Mouse (Mus musculus) intestine, postnatal 0 days (tissue): ENCODE data around the gene Ptprb. TPM values are rescaled to one million over a fixed set of nuclear protein-coding genes. Genes with fewer than 3 reads are reported as not detected.

ENCODE experiments used
- ATAC-seq: fragments of 200-750 bp; cut with Nextera tagmentation; 2 replicates; pipeline ENCODE4 v1.8.0; 2017; ENCODE audit warnings: mild to moderate bottlenecking, moderate TSS enrichment, moderate library complexity
- H3K27ac ChIP-seq: fragments of 300-500 bp; sonication (generic); 2 replicates; pipeline ENCODE4 v1.5.1; 2014; ENCODE audit warnings: mild to moderate bottlenecking, low read depth, low read length, moderate library complexity
- H3K27me3 ChIP-seq: fragments of 300-500 bp; sonication (generic); replicated peaks from 2 replicates; pipeline ENCODE4 v1.6.1; 2014; ENCODE audit warnings: low read length, mixed read lengths; ENCODE audit not compliant: control insufficient read depth, insufficient read depth
- H3K36me3 ChIP-seq: fragments of 300-500 bp; sonication (generic); 2 replicates; pipeline ENCODE4 v1.6.1; 2014; ENCODE audit warnings: mild to moderate bottlenecking, moderate library complexity; ENCODE audit not compliant: control insufficient read depth, insufficient read depth
- H3K4me1 ChIP-seq: fragments of 300-500 bp; sonication (generic); replicated peaks from 2 replicates; pipeline ENCODE4 v1.6.1; 2014; ENCODE audit warnings: antibody characterized with exemption, low read length, mixed read lengths; ENCODE audit not compliant: control insufficient read depth, insufficient read depth
- H3K4me2 ChIP-seq: fragments of 300-500 bp; sonication (generic); replicated peaks from 2 replicates; pipeline ENCODE4 v1.6.1; 2014; ENCODE audit warnings: low read depth, mild to moderate bottlenecking, moderate library complexity
- H3K4me3 ChIP-seq: fragments of 300-500 bp; sonication (generic); 2 replicates; pipeline ENCODE4 v1.5.1; 2014; ENCODE audit warnings: low read depth, low read length
- H3K9ac ChIP-seq: fragments of 300-500 bp; sonication (generic); 2 replicates; pipeline ENCODE4 v1.6.1; 2014; ENCODE audit warnings: mild to moderate bottlenecking, low read depth, low read length
- H3K9me3 ChIP-seq: fragments of 300-500 bp; sonication (generic); 2 replicates; pipeline ENCODE4 v1.6.1; 2016; ENCODE audit warnings: mixed run types; ENCODE audit not compliant: control insufficient read depth
- CTCF ChIP-seq: sonication (generic); IDR thresholded peaks from 2 replicates; pipeline ENCODE4 v1.5.1; 2016; ENCODE audit warnings: low read depth, mild to moderate bottlenecking, control low read depth, antibody characterized with exemption, moderate library complexity
- WGBS: fragments of 180-500 bp; shearing (Covaris S2); extraction: QIAGEN DNeasy Blood & Tissue Kit; methylation state at CpG from one replicate; pipeline ENCODE4 v1.1.7; 2014; 5-methylcytosine and 5-hydroxymethylcytosine counted together
- polyA plus RNA-seq: library from polyadenylated mRNA; unstranded; fragments of >200 nt; fragmentation: Nextera tagmentation; extraction: Ambion mirVana; gene quantifications from 2 replicates; pipeline ENCODE4 v1.2.1, GENCODE M21; 2015

The Ptprb gene
- polyA plus RNA-seq, 1 experiment from 2014 or later, result 3.2 TPM

GRCm38 (mm10) chr10:116428026-116428780 lies 152.9 kb downstream of the Ptprb start:
- TF ChIP-seq CTCF, result no peak
- H3K27ac ChIP-seq, result no peak overlapping the region
- H3K27me3 ChIP-seq, result no peaks in the 10 kb centered on the region
- no peak for ATAC-seq
- no peaks in the 10 kb centered on the region for H3K9me3 ChIP-seq
- no peaks in the 10 kb centered on the region for H3K36me3 ChIP-seq
- H3K9ac ChIP-seq, result no peak overlapping the region
- WGBS, result 94% methylated on average over 26 of the region's 26 CpGs
- H3K4me1 ChIP-seq, result no peaks in the 10 kb centered on the region
- H3K4me2 ChIP-seq, result no peak overlapping the region
- no peak overlapping the region for H3K4me3 ChIP-seq

GRCm38 (mm10) chr10:116432421-116432820 lies 157.1 kb downstream of the Ptprb start:
- H3K27me3 ChIP-seq, result no peaks in the 10 kb centered on the region
- 84% methylated on average over 7 of the region's 7 CpGs for WGBS
- H3K9ac ChIP-seq, result no peak overlapping the region
- no peak for TF ChIP-seq CTCF
- H3K4me2 ChIP-seq, result no peak overlapping the region
- no peak for ATAC-seq
- H3K27ac ChIP-seq, result no peak overlapping the region
- H3K9me3 ChIP-seq, result no peaks in the 10 kb centered on the region
- no peak overlapping the region for H3K4me3 ChIP-seq
- no peaks in the 10 kb centered on the region for H3K4me1 ChIP-seq
- H3K36me3 ChIP-seq, result no peaks in the 10 kb centered on the region

GRCm38 (mm10) chr10:116435455-116435854 lies 160.1 kb downstream of the Ptprb start:
- Histone ChIP-seq H3K36me3 (no peaks in the 10 kb centered on the region), H3K4me3 (no peak overlapping the region), H3K27me3 (no peaks in the 10 kb centered on the region), H3K9ac (no peak overlapping the region), H3K4me2 (no peak overlapping the region), H3K27ac (no peak overlapping the region), H3K9me3 (no peaks in the 10 kb centered on the region; the same call in 1 of the 2 replicates), H3K4me1 (no peaks in the 10 kb centered on the region)
- WGBS, result 75% methylated on average over 12 of the region's 12 CpGs
- TF ChIP-seq CTCF, result no peak
- no peak for ATAC-seq

Other genes starting within 250 kb of the Ptprb start
- not detected in 2 replicates for gene 4933416C03Rik, start 161.6 kb upstream of the Ptprb start, polyA plus RNA-seq
- gene Kcnmb4, start 198.4 kb downstream of the Ptprb start, polyA plus RNA-seq, result 1.6 and 1.7 TPM in 2 replicates